Mouse (Mus musculus): ENCODE data around the gene Ano2. TPM values are rescaled to one million over a fixed set of nuclear protein-coding genes. Genes with fewer than 3 reads are reported as not detected.

The Ano2 gene
- total RNA-seq, 2 experiments from 2014 or later = 4.5 to 4.8 TPM

GRCm38 (mm10) chr6:126033693-126034402 is 343.6 kb downstream of the Ano2 start:
- no peak for DNase-seq (ENCODE audit: extremely low spot score in 1 of 2, low spot score in 2 of 2)
- H3K4me3 ChIP-seq = no peak overlapping the region
- no peak for TF ChIP-seq CTCF (IDR thresholded peaks at IDR 0.05)
- H3K27ac ChIP-seq = no peak overlapping the region
- intact Hi-C loops (cut with DNase I) = no loop called here

- Histone ChIP-seq H3K27ac (no peak overlapping the region), H3K4me3 (no peak overlapping the region)
- no peak for DNase-seq (ENCODE audit: extremely low spot score in 1 of 2, low spot score in 2 of 2)
- no peak for TF ChIP-seq CTCF (IDR thresholded peaks at IDR 0.05)
- intact Hi-C loops (cut with DNase I) = no loop called here
Observed at GRCm38 (mm10) chr6:126034403-126034724, 344.1 kb downstream of the Ano2 start.

GRCm38 (mm10) chr6:126034728-126035127 is 344.5 kb downstream of the Ano2 start:
- no peak for TF ChIP-seq CTCF (IDR thresholded peaks at IDR 0.05)
- intact Hi-C loops (cut with DNase I) = no loop called here
- DNase-seq (ENCODE audit: extremely low spot score in 1 of 2, low spot score in 2 of 2) = no peak
- no peak overlapping the region for H3K4me3 ChIP-seq
- H3K27ac ChIP-seq = no peak overlapping the region

GRCm38 (mm10) chr6:126035621-126036020 is 345.4 kb downstream of the Ano2 start:
- Histone ChIP-seq H3K4me3 (no peak overlapping the region), H3K27ac (no peak overlapping the region)
- no peak for DNase-seq (ENCODE audit: extremely low spot score in 1 of 2, low spot score in 2 of 2)
- no peak for TF ChIP-seq CTCF (IDR thresholded peaks at IDR 0.05)
- intact Hi-C loops (cut with DNase I) = no loop called here

GRCm38 (mm10) chr6:126045931-126046330 is 355.7 kb downstream of the Ano2 start:
- intact Hi-C loops (cut with DNase I) = no loop called here
- no peak overlapping the region for H3K4me3 ChIP-seq
- no peak overlapping the region for H3K27ac ChIP-seq
- DNase-seq (ENCODE audit: extremely low spot score in 1 of 2, low spot score in 2 of 2) = peak in 1 of 2 experiments; percentile 12
- TF ChIP-seq CTCF (IDR thresholded peaks at IDR 0.05) = peak; percentile 50

GRCm38 (mm10) chr6:126048206-126048605 is 358.0 kb downstream of the Ano2 start:
- no peak for TF ChIP-seq CTCF (IDR thresholded peaks at IDR 0.05)
- DNase-seq (ENCODE audit: extremely low spot score in 1 of 2, low spot score in 2 of 2) = no peak
- Histone ChIP-seq H3K27ac (no peak overlapping the region), H3K4me3 (no peak overlapping the region)
- intact Hi-C loops (cut with DNase I) = no loop called here

- no peak for TF ChIP-seq CTCF (IDR thresholded peaks at IDR 0.05)
- no peak overlapping the region for H3K4me3 ChIP-seq
- intact Hi-C loops (cut with DNase I) = no loop called here
- H3K27ac ChIP-seq = no peak overlapping the region
- DNase-seq (ENCODE audit: extremely low spot score in 1 of 2, low spot score in 2 of 2) = no peak
Observed at GRCm38 (mm10) chr6:126053136-126053535, 362.9 kb downstream of the Ano2 start.

GRCm38 (mm10) chr6:126057706-126058105 is 367.5 kb downstream of the Ano2 start:
- no peak for DNase-seq (ENCODE audit: extremely low spot score in 1 of 2, low spot score in 2 of 2)
- Histone ChIP-seq H3K4me3 (no peak overlapping the region), H3K27ac (no peak overlapping the region)
- TF ChIP-seq CTCF (IDR thresholded peaks at IDR 0.05) = no peak
- intact Hi-C loops (cut with DNase I) = no loop called here

- H3K27ac ChIP-seq = no peak overlapping the region
- no peak for TF ChIP-seq CTCF (IDR thresholded peaks at IDR 0.05)
- H3K4me3 ChIP-seq = no peak overlapping the region
- DNase-seq (ENCODE audit: extremely low spot score in 1 of 2, low spot score in 2 of 2) = no peak
- intact Hi-C loops (cut with DNase I) = no loop called here
Observed at GRCm38 (mm10) chr6:126080531-126080930, 390.3 kb downstream of the Ano2 start.

- no peak overlapping the region for H3K4me3 ChIP-seq
- DNase-seq (ENCODE audit: extremely low spot score in 1 of 2, low spot score in 2 of 2) = no peak
- TF ChIP-seq CTCF (IDR thresholded peaks at IDR 0.05) = no peak
- no peak overlapping the region for H3K27ac ChIP-seq
- intact Hi-C loops (cut with DNase I) = no loop called here
Observed at GRCm38 (mm10) chr6:126086321-126086950, 396.2 kb downstream of the Ano2 start.

- TF ChIP-seq CTCF (IDR thresholded peaks at IDR 0.05) = no peak
- DNase-seq (ENCODE audit: extremely low spot score in 1 of 2, low spot score in 2 of 2) = no peak
- H3K27ac ChIP-seq = no peak overlapping the region
- no peak overlapping the region for H3K4me3 ChIP-seq
- intact Hi-C loops (cut with DNase I) = no loop called here
Observed at GRCm38 (mm10) chr6:126088489-126089265, 398.5 kb downstream of the Ano2 start.

Other genes with a start within 250 kb of the Ano2 start
- 10 to 100 TPM; 39.6 to 40.7 TPM for gene Cd9, start 195.6 kb upstream of the Ano2 start, total RNA-seq (2021)
- gene Vwf, start 143.6 kb upstream of the Ano2 start, total RNA-seq (2021) = 10 to 100 TPM; 13.7 to 14.6 TPM

All from left cerebral cortex, adult 2 months (tissue).